Mouse (Mus musculus) C2C12 (cell line): ENCODE data around the gene Fnip2.

Source experiments
- CTCF ChIP-seq: IDR thresholded peaks from one replicate; pipeline ENCODE4 v1.5.1; 2011; ENCODE audit not compliant: control insufficient read depth, insufficient read depth, insufficient read length
- MAX ChIP-seq: IDR thresholded peaks from one replicate; pipeline ENCODE4 v1.6.1; 2011; ENCODE audit warnings: mild to moderate bottlenecking, control low read depth
- MYOG ChIP-seq: IDR thresholded peaks from one replicate; pipeline ENCODE4 v1.6.1; 2011; ENCODE audit not compliant: control insufficient read depth, insufficient read length; ENCODE audit errors: extremely low read depth
- USF1 ChIP-seq: IDR thresholded peaks from one replicate; pipeline ENCODE4 v1.6.1; 2011; ENCODE audit warnings: low read depth, mild to moderate bottlenecking, control low read depth, moderate library complexity

DNA sequence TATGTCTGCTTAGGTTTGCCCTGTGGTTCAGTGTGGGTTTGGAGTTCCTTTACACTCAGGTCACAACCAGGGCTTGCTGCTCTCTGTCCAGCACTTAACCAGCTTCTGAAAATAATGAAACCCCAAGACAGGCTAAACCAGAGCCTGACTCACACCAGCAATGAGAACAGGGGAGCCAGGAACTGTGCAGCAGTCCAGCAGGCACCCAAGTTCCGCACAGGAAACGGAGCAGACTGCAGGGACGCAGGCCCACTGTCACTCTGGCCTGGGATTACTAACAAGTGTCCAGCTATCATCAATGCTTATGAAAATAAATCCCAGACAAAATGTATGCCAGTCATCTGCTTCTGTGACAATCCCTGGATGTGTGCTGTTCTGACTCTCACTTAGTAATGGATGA lies 40.1 kb downstream of the Fnip2 start:
- TF ChIP-seq CTCF (no peak), MAX (no peak), MYOG (no peak), USF1 (no peak)
